In the genomic region with DNA sequence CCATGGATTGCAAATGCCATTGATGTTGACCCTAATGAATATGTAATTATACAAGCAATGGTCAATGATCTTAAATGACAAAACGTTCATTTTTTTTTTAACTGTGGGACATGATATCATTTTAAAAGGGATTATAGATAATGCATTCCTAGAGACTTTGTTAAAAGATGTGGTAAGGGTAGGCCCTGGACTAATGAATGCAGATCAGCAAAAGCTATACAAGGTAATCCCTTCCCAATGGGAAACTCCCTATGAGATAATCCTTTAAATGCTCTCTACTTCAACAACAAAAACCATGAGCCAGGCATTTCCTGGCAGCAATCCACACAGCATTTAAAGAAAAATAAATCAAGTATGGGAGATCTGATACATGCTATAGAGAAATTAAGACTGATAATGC, we compare ENCODE assay signal across 17 mouse cellular contexts.
"Had no signal": no experiment of that assay in that cellular context is flagged by ENCODE, and none has a peak within 500 bp of the region (broad histone marks: within the 10 kb centered on the region; RNA-seq: fewer than 3 reads in every experiment).

No protein-coding gene starts in this region.

- H3K27me3 ChIP-seq: liver, embryonic 13.5 days; liver, embryonic 15.5 days; lung, embryonic 15.5 days; megakaryocyte, embryonic 14.5 days; midbrain, embryonic 15.5 days; neural tube, embryonic 12.5 days had no signal

- H3K4me3 ChIP-seq: liver, embryonic 13.5 days; liver, embryonic 15.5 days; lung, embryonic 15.5 days; megakaryocyte, embryonic 14.5 days; midbrain, embryonic 15.5 days; neural tube, embryonic 12.5 days had no signal

- DNase-seq: liver, embryonic 13.5 days; liver, postnatal 0 days; lung, adult 2 months; lung, postnatal 14 days; lung, postnatal 36 days; right cerebral cortex, postnatal 14 days; spleen, adult 18-20 months; thymus, adult 18-20 months; thymus, postnatal 14 days; thymus, postnatal 36 days had no signal

- H3K27ac ChIP-seq: liver, embryonic 13.5 days; liver, embryonic 15.5 days; lung, embryonic 15.5 days; macrophage; midbrain, embryonic 15.5 days; neural tube, embryonic 12.5 days had no signal

- H3K9ac ChIP-seq: liver, embryonic 13.5 days; liver, embryonic 15.5 days; liver, postnatal 0 days; lung, embryonic 15.5 days; midbrain, embryonic 15.5 days; neural tube, embryonic 12.5 days had no signal

- H3K4me2 ChIP-seq: liver, embryonic 13.5 days; liver, embryonic 15.5 days; lung, embryonic 15.5 days; midbrain, embryonic 15.5 days; neural tube, embryonic 12.5 days had no signal

- ATAC-seq: liver, postnatal 0 days; lung, postnatal 0 days; midbrain, embryonic 15.5 days had no signal

- H3K4me1 ChIP-seq: liver, embryonic 13.5 days; liver, embryonic 15.5 days; lung, embryonic 15.5 days; megakaryocyte, embryonic 14.5 days; midbrain, embryonic 15.5 days; neural tube, embryonic 12.5 days had no signal

- H3K36me3 ChIP-seq: liver, embryonic 13.5 days; liver, embryonic 15.5 days; lung, embryonic 15.5 days; midbrain, embryonic 15.5 days; neural tube, embryonic 12.5 days had no signal

- H3K9me3 ChIP-seq: liver, embryonic 13.5 days; liver, embryonic 15.5 days; lung, embryonic 15.5 days; megakaryocyte, embryonic 14.5 days; midbrain, embryonic 15.5 days; neural tube, embryonic 12.5 days had no signal
